13 mouse cellular contexts compared by ENCODE assay signal in genomic region chr6:4655466-4655865, GRCm38 (mm10).
"Had no signal": no experiment of that assay in that cellular context is flagged by ENCODE, and none has a peak within 500 bp of the region (broad histone marks: within the 10 kb centered on the region; RNA-seq: fewer than 3 reads in every experiment).

No protein-coding gene starts in this region.

- DNase-seq: kidney, adult 8-10 months; kidney, postnatal 4 days; left cerebral cortex, postnatal 4 days; right cerebral cortex, postnatal 4 days; spleen, adult 18-20 months; thymus, postnatal 36 days had no signal

- H3K36me3 ChIP-seq: limb, embryonic 15.5 days; liver, embryonic 12.5 days; midbrain, embryonic 10.5 days; neural tube, embryonic 12.5 days; stomach, embryonic 15.5 days had no signal

- H3K9ac ChIP-seq: limb, embryonic 15.5 days; liver, embryonic 12.5 days; neural tube, embryonic 12.5 days; stomach, embryonic 15.5 days had no signal

- H3K4me2 ChIP-seq: limb, embryonic 15.5 days; liver, embryonic 12.5 days; neural tube, embryonic 12.5 days; stomach, embryonic 15.5 days had no signal

- H3K27me3 ChIP-seq: limb, embryonic 15.5 days; neural tube, embryonic 12.5 days; stomach, embryonic 15.5 days had no signal

- ATAC-seq: intestine, postnatal 0 days; liver, embryonic 12.5 days had no signal

- H3K27ac ChIP-seq: layer of hippocampus, adult 2 months; limb, embryonic 15.5 days; liver, embryonic 12.5 days; midbrain, embryonic 10.5 days; neural tube, embryonic 12.5 days; stomach, embryonic 15.5 days had no signal

- H3K4me3 ChIP-seq: layer of hippocampus, adult 2 months; limb, embryonic 15.5 days; liver, embryonic 12.5 days; midbrain, embryonic 10.5 days; neural tube, embryonic 12.5 days; stomach, embryonic 15.5 days had no signal

- H3K9me3 ChIP-seq: limb, embryonic 15.5 days; liver, embryonic 12.5 days; neural tube, embryonic 12.5 days; stomach, embryonic 15.5 days had no signal

- H3K4me1 ChIP-seq: limb, embryonic 15.5 days; liver, embryonic 12.5 days; neural tube, embryonic 12.5 days; stomach, embryonic 15.5 days had no signal
